Mouse (Mus musculus) adrenal gland, adult 2 months (tissue): Measurements from ENCODE around the gene Esrrg. TPM values are rescaled to one million over a fixed set of nuclear protein-coding genes. Genes with fewer than 3 reads are reported as not detected.

Experiments
- DNase-seq: peaks from one replicate; pipeline ENCODE4 v3.0.0; 2021
- polyA plus RNA-seq: library from polyadenylated mRNA; depleted of rRNA; stranded (reverse); fragments of >200 nt; gene quantifications from 2 replicates; pipeline ENCODE4 v1.2.3, GENCODE M21; 2012
- total RNA-seq, 2 experiments: library from RNA; stranded (reverse); gene quantifications; 2 replicates each; pipeline ENCODE4 v1.2.3; 2021

Gene Esrrg
- total and polyA plus RNA-seq, 3 experiments = 3.1 to 17.7 (median 14.8) TPM

DNA sequence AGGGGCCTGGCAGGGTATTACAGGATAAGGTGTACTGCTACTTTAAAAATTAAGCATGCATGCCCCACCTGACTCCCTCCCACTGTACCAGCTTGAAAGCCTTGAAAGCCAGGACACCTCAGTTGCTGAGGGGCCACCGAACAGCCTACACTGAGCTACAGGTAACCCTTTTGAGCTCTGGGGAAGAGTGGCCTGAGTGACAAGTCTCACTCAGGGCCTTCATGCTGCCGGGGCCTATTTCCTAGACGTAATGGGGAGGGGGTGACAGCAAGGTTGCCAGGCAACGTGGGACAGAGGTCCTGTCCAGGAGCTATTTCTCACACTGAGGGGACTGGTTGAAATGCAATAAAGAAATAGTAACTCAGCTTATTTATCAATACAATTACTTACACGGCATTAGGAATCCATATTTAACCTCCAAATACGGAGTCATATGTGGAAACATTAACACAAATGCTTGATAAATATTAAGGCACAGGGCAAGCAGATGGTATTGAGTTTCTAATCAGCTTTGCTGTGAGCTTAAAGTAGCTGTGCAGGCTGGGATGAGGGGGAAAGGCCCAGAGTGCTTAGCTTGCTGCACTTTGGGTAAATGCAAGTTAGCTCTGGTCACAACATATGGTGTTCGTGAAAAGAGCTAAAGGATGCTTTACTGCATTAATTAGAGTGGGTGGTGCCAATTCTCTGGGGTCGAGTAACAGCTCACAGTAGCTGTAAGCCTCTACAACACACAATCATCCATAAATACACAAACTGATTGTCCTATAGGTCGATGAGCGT, 653.5 kb downstream of the Esrrg start, which contains the start of gene Ush2a:
Ush2a (plus strand) TSS at position 121 of the 780 bp plus-strand sequence.
- no peak for DNase-seq
